Mouse (Mus musculus) adrenal gland, postnatal 25 days (tissue): Measurements from ENCODE around the gene Ncoa5. TPM values are rescaled to one million over a fixed set of nuclear protein-coding genes. Genes with fewer than 3 reads are reported as not detected.
A peak's percentile ranks its signal among the peaks of the same experiment; 100 is the strongest.

Source experiments
- DNase-seq: peaks from one replicate; pipeline ENCODE4 v3.0.0; 2021; ENCODE audit warnings: mixed read lengths
- total RNA-seq: library from RNA; stranded (reverse); gene quantifications from 2 replicates; pipeline ENCODE4 v1.2.3, GENCODE M21; 2021

The Ncoa5 gene
- total RNA-seq, 1 experiment from 2014 or later, result 34.1 TPM

DNA sequence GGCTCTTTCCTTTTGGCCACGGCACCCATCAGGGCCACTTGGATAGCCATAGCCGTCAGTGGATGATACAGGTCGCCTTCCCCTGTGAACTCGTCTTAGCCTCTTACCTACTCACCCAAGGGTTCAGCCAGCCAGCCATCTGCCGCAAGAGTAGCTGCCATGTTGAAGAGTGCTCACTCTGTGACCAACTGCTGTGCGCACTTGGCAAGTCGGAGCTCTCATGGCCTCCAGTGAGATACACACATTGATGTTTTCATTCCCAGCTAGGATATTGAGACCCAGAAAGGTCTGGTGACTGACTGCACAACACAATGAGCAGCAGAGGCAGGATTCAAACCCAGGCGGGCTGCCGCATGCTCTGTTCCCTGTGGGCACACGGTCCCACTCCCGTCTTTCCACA, 40.5 kb downstream of the Ncoa5 start:
- DNase-seq, result no peak

- DNase-seq, result no peak
These were observed 42.9 kb downstream of the Ncoa5 start for GRCm38 (mm10) chr2:164991808-164992207.

DNA sequence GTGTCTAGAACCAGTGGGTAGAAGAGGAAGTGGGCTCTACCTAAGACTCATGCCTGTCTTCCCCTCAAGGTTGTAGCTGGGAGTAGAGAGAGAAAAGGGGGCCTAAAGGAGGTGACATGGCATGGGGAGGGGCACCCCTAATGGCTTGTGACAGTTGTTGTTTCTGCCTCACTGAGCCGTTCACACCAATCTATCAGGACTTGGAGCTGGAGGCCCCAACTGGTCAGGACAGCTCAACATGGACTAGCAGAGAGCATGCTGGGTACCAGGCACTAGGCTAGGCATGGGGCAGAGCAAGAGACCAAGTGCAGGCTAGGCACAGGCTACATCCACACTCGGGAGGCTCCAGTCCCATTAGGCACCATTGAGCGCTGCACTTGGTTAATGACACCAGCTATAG, 43.6 kb downstream of the Ncoa5 start:
- no peak for DNase-seq

DNA sequence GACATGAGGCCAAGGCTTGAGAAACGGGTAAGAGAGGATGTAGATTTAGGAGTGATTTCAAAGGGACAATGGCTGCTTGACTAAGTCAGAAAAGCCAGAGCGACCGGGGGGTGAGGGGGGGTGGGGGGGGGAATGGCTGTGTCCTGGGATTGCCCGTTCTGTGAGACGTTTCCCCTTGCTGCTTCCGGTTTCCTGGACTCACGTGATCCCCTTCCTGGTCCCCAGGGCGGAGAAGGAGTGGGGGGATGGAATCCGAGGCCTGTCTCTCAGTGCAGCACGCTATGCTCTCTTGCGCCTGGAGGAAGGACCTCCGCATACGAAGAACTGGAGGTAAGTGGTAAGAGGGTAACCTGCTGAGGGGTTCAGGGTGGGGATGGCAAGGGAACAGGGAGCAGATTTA, 45.9 kb downstream of the Ncoa5 start:
- DNase-seq, result no peak

GRCm38 (mm10) chr2:164986371-164987027, 48.2 kb downstream of the Ncoa5 start:
- DNase-seq, result no peak

- no peak for DNase-seq
These were observed 48.7 kb downstream of the Ncoa5 start for GRCm38 (mm10) chr2:164985962-164986361.

DNA sequence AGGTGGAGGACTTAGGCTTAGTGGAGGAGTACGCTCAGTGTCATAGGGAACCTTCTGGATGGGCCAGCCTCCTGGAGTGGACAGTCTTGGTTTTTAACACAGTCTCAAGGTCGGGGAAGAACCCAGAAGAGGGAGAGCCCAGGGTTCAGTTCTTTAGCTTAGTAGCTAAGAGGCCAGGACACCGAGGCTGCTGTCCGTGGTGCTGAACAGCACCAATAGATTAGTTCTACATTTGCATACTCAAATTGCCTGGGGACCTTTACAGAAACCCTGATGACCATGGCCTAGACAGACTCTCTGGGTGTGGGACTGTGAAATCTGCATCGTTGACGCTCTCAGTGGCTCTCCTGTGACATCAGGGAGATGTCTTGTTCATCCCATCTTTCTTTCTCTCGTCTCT, 54.9 kb downstream of the Ncoa5 start:
- DNase-seq, result peak; percentile 60

GRCm38 (mm10) chr2:164975611-164976010, 59.1 kb downstream of the Ncoa5 start:
- no peak for DNase-seq

- no peak for DNase-seq
These were observed 62.0 kb downstream of the Ncoa5 start for GRCm38 (mm10) chr2:164972646-164973045.

GRCm38 (mm10) chr2:164970631-164971196, 64.0 kb downstream of the Ncoa5 start:
- no peak for DNase-seq

DNA sequence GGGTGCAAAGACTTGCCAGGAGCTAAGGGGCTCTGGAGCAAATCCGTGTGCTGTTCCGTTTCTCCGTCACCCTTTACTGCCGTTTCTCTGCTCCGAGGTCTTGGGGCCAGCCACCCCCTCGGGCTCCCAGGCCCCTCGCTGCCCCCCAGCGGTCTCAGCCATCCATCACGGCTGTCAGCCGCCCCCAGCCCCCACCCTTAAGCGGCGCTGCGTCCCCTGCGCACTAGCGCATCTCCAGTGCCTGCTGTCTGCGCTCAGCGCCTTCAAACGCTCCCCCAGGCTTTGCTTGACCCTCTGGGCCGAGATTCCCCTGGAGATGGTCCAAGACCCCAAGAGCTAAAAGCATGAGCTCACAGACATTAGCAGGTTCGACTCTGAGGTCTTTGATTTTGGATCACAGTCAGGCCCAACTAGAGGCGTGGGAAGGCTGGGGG, 65.3 kb downstream of the Ncoa5 start:
- no peak for DNase-seq

GRCm38 (mm10) chr2:164968451-164968851, 66.2 kb downstream of the Ncoa5 start:
- peak; percentile 83 for DNase-seq

- no peak for DNase-seq
These were observed 66.8 kb downstream of the Ncoa5 start for GRCm38 (mm10) chr2:164967761-164968440.

DNA sequence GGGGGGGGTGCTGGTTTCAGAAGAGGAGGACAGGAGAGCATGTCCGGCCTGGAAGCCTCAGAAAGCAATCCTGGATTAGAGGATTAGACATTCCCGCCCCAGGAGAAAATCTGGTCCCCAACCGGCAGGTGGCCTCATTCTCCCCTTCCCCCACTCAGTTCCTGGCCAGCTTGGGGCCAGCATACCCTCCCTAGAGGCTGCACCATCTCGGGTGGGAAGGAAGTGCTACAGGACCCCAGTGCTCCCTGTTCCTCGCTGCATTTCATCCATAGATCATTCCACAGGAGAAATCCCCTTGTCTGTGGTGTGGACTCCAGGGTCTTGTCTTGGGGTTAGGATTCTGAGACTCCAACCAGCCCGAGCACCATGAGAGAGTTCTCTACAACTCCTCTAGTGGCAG, 67.5 kb downstream of the Ncoa5 start:
- DNase-seq, result no peak

DNA sequence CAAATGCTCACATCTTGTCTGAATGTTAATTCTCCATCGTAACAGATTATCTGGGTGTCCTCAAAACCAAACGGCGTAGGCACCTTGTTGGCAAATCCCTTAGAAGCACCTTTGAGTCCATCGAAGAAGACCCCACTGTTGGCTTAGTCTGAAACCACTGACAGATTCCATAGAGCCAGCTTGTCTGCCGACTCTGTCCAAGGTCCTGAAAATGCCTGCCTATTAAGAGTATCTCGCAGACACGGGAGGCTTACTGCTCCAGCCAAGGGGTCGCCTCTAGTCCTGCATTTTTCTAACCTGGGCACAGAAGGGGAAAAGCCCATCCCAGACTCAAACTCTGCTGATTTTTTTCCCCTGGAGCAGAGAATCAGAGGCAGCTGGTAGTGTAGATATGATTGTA, 68.3 kb downstream of the Ncoa5 start:
- DNase-seq, result peak; percentile 31

DNA sequence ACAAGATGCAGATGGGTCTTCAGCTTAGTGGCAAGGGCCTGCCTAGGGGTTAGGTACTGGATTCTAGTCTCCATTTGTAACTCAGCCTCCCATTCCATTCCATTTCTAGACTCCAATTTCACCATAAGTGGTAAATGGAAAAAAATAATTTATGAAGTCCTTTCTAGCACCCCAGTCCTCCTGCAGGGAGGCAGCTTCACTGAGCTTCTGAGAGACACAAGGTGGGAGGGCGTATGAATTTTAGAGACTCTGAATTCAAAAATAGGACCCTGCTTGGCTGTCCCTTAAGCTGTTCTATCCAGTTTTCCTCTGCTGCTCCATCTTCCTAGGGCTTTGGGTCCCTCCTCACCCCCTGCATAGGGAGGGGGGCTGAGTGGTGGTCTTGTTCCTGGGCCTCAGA, 69.7 kb downstream of the Ncoa5 start:
- DNase-seq, result no peak

GRCm38 (mm10) chr2:164964242-164964894, 70.3 kb downstream of the Ncoa5 start:
- no peak for DNase-seq

DNA sequence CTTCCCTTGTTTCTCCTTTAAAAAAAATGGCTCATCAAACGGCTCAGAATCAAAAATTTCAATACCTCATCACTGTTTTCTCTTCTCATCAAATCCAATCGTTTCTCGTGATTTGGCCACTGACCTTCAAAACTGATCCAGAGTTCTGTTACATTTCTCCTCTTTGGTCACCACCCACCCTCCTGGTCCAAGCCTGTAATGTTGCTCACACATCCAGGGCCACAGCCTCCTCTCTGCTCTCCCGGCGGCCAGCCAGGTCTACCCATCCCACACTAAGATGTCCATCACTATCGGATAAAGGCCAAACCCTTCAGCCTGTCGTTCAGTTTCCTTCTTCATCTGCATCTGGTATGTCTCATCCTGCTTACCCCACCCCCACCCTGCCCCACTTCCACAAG, 72.5 kb downstream of the Ncoa5 start:
- DNase-seq, result no peak

- DNase-seq, result peak; percentile 83
These were observed 73.0 kb downstream of the Ncoa5 start for GRCm38 (mm10) chr2:164961506-164962182.

DNA sequence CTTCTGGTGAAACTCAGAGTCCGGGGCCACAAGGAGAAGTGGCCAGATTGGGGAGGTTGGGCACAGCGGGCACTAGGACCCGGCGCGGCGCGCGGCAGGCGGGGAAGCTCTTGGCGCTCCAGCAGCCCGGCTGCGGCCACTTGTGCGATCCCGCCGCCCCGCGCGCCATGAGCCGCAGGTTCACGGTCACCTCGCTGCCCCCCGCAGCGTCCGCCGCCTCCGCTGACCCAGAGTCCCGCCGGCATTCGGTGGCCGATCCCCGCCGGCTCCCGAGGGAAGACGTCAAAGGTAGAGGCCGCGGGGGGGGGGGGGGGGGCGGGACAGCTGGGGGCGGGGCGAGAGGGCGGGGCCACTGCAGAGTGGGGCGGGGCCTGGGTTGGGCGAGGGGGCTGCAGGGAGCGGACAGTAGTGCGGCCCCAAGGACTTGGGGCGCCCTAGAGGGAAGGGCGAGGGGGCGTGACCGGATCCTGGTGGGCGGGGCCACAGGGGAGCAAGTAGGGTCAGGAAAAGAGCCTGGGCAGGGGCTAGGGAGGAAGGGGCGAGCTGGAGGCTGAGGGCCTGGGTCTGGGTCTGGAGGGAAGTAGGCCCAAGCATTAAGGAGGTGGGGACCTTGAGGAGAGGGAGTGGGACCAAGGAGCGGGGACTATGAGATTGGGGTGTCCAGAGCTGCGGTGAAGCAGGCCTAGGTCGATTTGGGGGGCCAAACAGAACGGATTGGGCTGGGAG, 73.8 kb downstream of the Ncoa5 start, which contains the start of gene Slc12a5:
TSS of gene Slc12a5 (plus strand) at position 87 of the 726 bp plus-strand sequence.
- DNase-seq, result peak; percentile 77

- no peak for DNase-seq
These were observed 76.9 kb downstream of the Ncoa5 start for GRCm38 (mm10) chr2:164957548-164958315.
